Mouse (Mus musculus) bone marrow, adult 2 months (tissue): ENCODE measurements around the gene Btnl2. TPM values are rescaled to one million over a fixed set of nuclear protein-coding genes. Genes with fewer than 3 reads are reported as not detected.

Experiments used
- H3K27ac ChIP-seq: fragments of 200-500 bp; 2 replicates; pipeline ENCODE4 v1.5.1; 2012; ENCODE audit warnings: low read depth, mild to moderate bottlenecking, control low read depth, inconsistent platforms, low read length; ENCODE audit not compliant: control insufficient read depth, poor library complexity, insufficient read depth
- H3K4me1 ChIP-seq: fragments of 200-500 bp; 2 replicates; pipeline ENCODE4 v1.6.1; 2011; ENCODE audit warnings: low read length; ENCODE audit not compliant: control insufficient read depth, insufficient read depth
- H3K4me3 ChIP-seq: fragments of 200-500 bp; replicated peaks from 2 replicates; pipeline ENCODE3; 2011; ENCODE audit warnings: mild to moderate bottlenecking, low read depth, low read length, control low read depth; ENCODE audit not compliant: control insufficient read depth
- CTCF ChIP-seq: fragments of 200-500 bp; IDR thresholded peaks from 2 replicates; pipeline ENCODE4 v1.5.1; 2011; ENCODE audit warnings: low read length, control low read depth; ENCODE audit not compliant: control insufficient read depth, insufficient read depth
- POLR2A ChIP-seq: fragments of 200-500 bp; IDR thresholded peaks from 2 replicates; pipeline ENCODE4 v1.6.1; 2011; ENCODE audit warnings: low read depth, mild to moderate bottlenecking, control low read depth, low read length, borderline replicate concordance; ENCODE audit not compliant: control insufficient read depth
- WGBS: fragments of 180-500 bp; shearing (Covaris S2); methylation state at CpG from one replicate; pipeline ENCODE4 v1.1.7; 2018; 5-methylcytosine and 5-hydroxymethylcytosine counted together
- polyA plus RNA-seq: library from polyadenylated mRNA; stranded (reverse); fragments of >200 nt; gene quantifications from 2 replicates; pipeline ENCODE4 v1.2.4, GENCODE M21; 2011; ENCODE audit warnings: low replicate concordance; ENCODE audit not compliant: missing spikeins, insufficient read depth, insufficient read length

Btnl2 gene
- polyA plus RNA-seq, 1 experiment = 1.8 TPM

DNA sequence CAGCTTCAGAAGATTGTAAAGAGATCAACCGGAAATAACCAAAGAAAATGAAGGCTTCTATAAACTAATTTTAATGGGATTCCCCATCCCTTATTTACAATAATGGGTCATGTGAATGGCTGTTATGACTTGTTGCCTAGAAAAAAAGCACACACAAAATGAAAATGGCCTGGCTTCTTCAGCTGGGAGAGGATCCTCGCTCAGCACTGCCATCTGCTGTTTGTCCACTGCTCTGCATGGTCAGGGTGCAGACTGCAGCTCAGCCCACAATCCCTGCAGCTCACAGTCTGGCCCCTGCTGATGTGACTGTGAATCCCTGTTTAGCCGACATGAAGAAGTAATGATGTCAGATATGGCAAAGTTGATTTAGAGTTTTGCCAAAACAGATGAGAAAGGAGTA is 41.2 kb upstream of the Btnl2 start:
- no peak overlapping the region for H3K4me3 ChIP-seq
- TF ChIP-seq POLR2A (no peak), CTCF (peak; percentile 93)
- H3K27ac ChIP-seq = no peak overlapping the region
- peaks cover 1% of the 10 kb centered on the region; the same call in 1 of the 2 replicates for H3K4me1 ChIP-seq
- whole genome bisulfite sequencing = 32% methylated on average over 3 of the region's 3 CpGs

DNA sequence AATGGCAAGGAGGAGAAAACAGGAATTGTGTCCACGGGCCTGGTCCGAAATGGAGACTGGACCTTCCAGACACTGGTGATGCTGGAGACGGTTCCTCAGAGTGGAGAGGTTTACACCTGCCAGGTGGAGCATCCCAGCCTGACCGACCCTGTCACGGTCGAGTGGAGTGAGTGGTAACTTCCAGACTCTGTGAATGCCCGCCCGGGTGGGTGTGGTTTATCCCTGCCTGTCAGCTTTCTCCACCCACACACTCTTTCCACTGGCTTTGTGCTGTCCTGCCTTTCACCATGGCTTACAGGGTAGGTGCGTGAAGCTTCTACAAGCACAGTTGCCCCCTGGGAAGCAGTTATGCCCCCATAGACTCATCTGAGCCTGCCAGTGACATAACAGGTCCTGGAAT is 40.3 kb upstream of the Btnl2 start:
- TF ChIP-seq POLR2A (no peak), CTCF (no peak)
- H3K4me1 ChIP-seq = peaks cover 1% of the 10 kb centered on the region; the same call in 1 of the 2 replicates
- 73% methylated on average over 9 of the region's 9 CpGs for WGBS
- no peak overlapping the region for H3K27ac ChIP-seq
- no peak overlapping the region for H3K4me3 ChIP-seq

DNA sequence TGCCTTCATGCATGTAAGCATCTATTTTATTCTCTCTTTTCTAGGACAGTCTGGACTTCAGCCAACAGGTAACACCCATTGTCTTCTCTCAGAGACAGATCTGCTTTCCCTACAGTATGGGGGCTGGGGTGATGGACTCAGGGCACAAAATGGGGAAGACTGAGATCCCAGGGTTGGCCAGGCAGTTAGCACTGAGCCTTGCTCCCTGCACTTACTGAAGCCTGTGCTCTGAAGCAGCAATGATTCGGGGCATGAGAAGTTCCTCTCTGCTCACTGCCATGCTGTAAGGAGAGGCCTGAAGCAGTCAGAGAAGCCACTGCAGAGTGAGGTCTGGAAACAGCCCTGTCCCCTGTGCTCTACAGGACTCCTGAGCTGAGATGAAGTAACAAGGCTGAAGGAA is 39.1 kb upstream of the Btnl2 start:
- Histone ChIP-seq H3K4me3 (no peak overlapping the region), H3K4me1 (peaks cover 1% of the 10 kb centered on the region; the same call in 1 of the 2 replicates), H3K27ac (no peak overlapping the region)
- TF ChIP-seq CTCF = no peak
- TF ChIP-seq POLR2A = no peak
- 60% methylated on average over 1 of the region's 1 CpGs for WGBS

DNA sequence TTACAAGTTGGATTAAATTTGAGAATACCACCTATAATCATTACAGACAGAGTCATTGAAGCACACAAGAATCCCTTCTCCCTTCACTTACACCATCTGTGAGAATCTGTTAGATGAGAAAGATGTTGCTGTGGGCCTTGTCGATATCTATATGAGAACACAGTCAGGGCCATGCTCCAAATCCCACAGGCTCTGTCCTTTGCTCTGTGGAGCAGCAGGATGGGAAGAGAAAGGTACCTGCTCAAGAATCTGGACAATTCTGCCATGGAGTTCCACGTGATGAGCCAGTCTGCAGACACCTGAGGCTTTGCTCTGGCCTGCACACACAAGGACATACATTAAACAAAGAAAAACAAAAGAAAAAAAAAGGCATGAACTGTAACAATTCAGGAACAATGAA is 37.9 kb upstream of the Btnl2 start:
- 75% methylated on average over 2 of the region's 2 CpGs for WGBS
- H3K4me3 ChIP-seq = no peak overlapping the region
- TF ChIP-seq POLR2A (no peak), CTCF (no peak)
- H3K27ac ChIP-seq = no peak overlapping the region
- peaks cover 1% of the 10 kb centered on the region; the same call in 1 of the 2 replicates for H3K4me1 ChIP-seq

DNA sequence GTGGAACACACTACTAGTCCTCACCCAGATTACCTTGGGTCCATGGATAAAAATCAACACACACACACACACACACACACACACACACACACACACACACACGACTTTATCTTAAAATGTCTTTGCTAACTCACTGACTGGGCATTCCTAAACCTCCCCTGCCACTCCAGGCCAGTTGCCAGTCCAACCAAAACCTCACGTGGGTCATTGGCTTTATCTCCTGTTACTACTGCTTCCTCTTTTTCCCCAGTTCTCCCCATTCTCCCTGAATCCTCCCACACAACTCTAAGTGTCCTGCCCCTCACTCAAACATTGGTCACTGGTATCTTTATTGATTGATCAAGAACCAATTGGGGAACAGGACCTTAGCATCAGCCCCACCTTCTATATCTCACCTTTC is 37.3 kb upstream of the Btnl2 start:
- TF ChIP-seq CTCF = no peak
- TF ChIP-seq POLR2A = no peak
- Histone ChIP-seq H3K4me1 (peaks cover 1% of the 10 kb centered on the region; the same call in 1 of the 2 replicates), H3K27ac (no peak overlapping the region), H3K4me3 (no peak overlapping the region)
- WGBS = 4% methylated on average over 2 of the region's 2 CpGs

DNA sequence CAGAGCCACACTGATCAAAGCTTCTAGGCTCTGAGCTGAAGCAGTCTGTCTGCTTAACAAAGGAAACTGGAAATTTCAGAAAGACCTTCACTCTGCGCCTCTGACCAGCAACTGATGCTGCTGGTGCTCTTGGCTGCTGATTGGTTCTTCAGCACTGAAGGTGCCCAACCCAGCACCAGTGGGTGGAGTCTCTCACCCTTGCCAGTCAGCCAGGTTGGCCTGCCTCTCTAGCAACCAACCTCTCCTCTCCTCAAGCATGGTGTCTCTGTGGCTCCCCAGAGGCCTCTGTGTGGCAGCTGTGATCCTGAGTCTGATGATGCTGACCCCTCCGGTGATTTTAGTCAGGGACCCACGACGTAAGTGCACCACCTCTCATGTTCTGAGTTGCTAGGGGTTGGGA is 29.2 kb upstream of the Btnl2 start, which contains the start of gene H2-Eb2:
Gene H2-Eb2, plus strand, starts transcription at position 230 of the 400 bp plus-strand sequence.
- Histone ChIP-seq H3K27ac (peak within 1 kb of the TSS; percentile 40; the same call in 1 of the 2 replicates), H3K4me1 (peaks cover 4% of the 10 kb centered on the region; the same call in 1 of the 2 replicates), H3K4me3 (no peak within 1 kb of the TSS)
- 55% methylated on average over 4 of the region's 4 CpGs for WGBS
- TF ChIP-seq CTCF = no peak
- TF ChIP-seq POLR2A = no peak

DNA sequence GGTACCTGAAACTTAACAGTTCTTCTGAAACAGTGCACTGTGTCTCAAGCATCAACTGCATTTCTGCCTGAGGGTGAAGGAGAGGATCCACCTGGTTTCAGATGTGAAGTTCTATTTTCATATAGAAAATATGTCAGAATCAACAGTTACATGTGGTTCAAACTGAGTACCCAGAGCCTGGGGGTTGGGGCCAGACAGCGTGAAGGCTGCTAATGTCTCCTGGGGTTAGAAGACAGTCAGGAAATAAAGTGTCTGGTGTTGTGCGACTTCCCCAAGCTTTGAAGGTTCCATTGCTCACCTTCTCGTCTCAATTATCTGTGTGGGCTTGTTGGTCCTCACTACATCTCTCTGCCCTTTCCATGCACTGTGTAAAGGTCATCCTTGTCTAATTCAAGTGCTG is 28.2 kb upstream of the Btnl2 start:
- no peak for TF ChIP-seq POLR2A
- no peak for TF ChIP-seq CTCF
- WGBS = 60% methylated on average over 3 of the region's 3 CpGs
- Histone ChIP-seq H3K27ac (no peak overlapping the region; the same call in 1 of the 2 replicates), H3K4me1 (peaks cover 4% of the 10 kb centered on the region; the same call in 1 of the 2 replicates), H3K4me3 (no peak overlapping the region)

DNA sequence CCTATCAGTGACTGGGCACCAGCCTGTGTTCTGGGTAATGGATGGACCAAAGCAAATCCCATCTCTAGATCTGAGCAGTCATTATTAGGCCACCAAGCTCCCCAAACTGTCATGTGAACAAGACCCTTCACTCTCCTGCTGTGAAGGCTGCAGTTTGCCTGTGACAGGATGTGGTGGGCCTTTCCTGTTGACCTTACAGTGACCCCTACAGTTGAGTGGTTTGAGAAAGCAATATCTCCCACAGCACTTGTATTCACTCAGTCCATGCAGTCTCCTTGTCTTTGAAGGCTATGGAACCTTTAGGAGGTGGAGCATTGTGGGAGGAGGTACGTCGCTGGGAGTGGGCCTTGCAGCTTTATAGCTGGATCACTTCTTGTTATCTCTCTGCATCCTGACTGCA is 24.8 kb upstream of the Btnl2 start:
- TF ChIP-seq POLR2A (no peak), CTCF (no peak)
- 12% methylated on average over 2 of the region's 2 CpGs for WGBS

DNA sequence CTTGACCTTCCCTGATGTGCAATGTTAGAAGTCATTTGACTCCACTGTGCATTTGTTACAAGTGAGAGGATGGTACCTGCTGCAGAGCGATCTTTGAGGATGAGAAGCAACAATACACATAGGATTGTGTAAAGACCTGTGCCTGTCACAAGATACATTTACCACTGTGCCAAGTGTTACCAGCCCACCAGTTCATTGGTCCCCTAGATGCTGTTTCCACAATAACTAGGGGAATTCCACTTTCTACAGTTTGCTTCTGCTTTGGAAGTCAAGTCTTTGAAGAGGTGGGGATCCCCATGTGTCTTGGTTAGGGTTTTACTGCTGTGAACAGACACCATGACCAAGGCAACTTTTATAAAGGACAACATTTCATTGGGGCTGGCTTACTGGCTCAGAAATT is 23.4 kb upstream of the Btnl2 start:
- no peak overlapping the region for H3K27ac ChIP-seq
- no peak for TF ChIP-seq POLR2A
- no peak for TF ChIP-seq CTCF
- H3K4me3 ChIP-seq = no peak overlapping the region
- H3K4me1 ChIP-seq = peaks cover 4% of the 10 kb centered on the region; the same call in 1 of the 2 replicates
- WGBS = 76% methylated on average over 1 of the region's 1 CpGs

More for the DNA sequence above, 24.8 kb upstream of the Btnl2 start:
- Histone ChIP-seq H3K4me1 (peaks cover 4% of the 10 kb centered on the region; the same call in 1 of the 2 replicates), H3K4me3 (no peak overlapping the region), H3K27ac (no peak overlapping the region)

DNA sequence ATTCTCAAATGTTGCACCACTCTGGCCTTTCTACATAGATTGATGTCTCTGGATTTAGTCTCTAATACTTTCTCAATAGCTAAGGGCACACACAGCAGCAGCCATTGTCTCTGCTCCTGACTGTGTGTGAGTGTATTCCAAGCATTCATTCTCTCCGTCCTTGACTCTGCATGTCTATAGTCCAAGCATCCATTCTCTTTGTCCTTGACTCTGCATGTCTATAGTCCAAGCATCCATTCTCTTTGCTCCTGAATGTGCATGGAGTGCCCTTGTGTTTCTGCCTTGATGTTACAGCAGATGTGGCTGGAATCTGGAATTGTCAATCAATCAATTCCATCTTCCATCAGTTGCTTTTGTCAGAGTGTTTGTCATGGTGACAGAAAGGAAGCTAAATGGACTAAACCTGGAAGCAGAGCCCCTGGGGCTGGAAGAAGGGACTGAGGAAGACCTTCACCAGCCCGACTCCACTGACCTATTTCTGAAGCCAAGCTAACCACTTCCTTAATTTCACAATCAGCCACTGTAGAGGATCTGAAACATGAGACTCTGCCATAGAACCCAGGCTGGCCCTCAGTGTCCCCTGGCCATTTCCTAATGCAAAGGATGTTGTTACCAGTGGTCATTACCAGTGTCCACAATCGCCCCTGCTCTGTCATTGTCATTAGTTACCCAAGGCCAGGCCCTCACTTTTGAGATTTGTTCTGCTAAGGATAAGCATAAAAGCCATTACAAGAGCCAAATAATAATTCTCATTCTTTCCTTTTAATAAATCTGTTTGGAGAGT is 13.8 kb upstream of the Btnl2 start:
- H3K4me1 ChIP-seq = peaks cover 2% of the 10 kb centered on the region; the same call in 1 of the 2 replicates
- 19% methylated on average over 3 of the region's 3 CpGs for WGBS
- TF ChIP-seq POLR2A (no peak), CTCF (no peak)
- H3K4me3 ChIP-seq = no peak overlapping the region
- H3K27ac ChIP-seq = no peak overlapping the region
